ENCODE assay signal across 8 mouse cellular contexts in the genomic region with DNA sequence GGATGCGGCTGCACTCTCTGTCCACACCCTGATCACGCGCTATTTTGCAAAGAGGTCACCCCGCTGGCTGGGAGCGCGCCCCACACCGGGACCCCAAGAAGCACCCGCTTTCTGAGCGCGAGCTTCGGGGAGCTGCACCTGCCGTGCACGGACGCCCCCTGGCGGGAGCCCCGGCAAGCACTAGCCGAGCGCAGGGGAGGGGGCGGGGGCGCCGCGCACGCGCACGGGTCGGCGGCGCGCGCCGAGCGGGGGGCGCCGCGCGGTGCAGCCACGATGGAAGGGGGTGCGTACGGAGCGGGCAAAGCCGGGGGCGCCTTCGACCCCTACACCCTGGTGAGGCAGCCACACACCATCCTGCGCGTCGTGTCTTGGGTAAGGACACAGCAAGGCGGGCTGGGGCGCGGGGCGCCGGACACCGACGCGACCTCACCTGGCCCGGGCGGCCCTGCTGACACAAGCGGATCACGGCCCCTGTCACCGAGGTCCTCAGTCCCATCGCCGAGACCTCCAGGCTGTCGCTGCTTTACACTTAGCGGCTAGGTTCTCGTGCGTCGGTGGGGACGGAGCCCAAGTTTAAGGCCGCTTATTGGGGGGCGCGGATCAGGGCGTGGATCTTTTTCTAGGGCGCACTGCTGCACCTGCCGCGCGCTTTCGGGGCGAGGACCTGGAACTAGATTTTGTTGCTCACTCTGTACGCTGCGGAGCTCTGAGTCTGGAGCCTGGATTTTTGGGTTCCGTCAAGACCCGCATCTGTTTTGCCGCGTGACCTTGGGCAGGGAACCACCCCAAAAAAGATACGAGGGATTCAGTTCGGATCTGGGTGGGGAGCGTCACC. TPM values are rescaled to one million over a fixed set of nuclear protein-coding genes. Genes with fewer than 3 reads are reported as not detected.
DNase-seq lines count a peak whose midpoint lies in the region; ATAC-seq lines count a peak whose summit lies in the region.

A gene (plus strand): TSS at position 214 of the 835 bp plus-strand sequence.
A gene (minus strand): TSS at position 748 of the 835 bp plus-strand sequence.

- H3K4me2 ChIP-seq in hindbrain, embryonic 13.5 days: peak within 1 kb of the TSS; percentile 76

- peak; percentile 57 for ATAC-seq in hindbrain, embryonic 13.5 days (ENCODE audit: low FRiP score)

- H3K36me3 ChIP-seq in hindbrain, embryonic 13.5 days: no peaks in the 10 kb centered on the region

- peak; percentile 76 for DNase-seq in Muller cell, postnatal 12 days (ENCODE audit: inconsistent ontology term)
- peak; percentile 95 for DNase-seq in cerebellum, postnatal 10 days
- DNase-seq in frontal cortex, postnatal 36 days (ENCODE audit: low spot score in 2 of 2): peak; percentile 83 to 86
- peak; percentile 85 to 87 for DNase-seq in layer of hippocampus, postnatal 36 days
- DNase-seq in lung, postnatal 14 days: peak; percentile 80
- DNase-seq in ovary, postnatal 36 days (ENCODE audit: low spot score): peak; percentile 79
- peak; percentile 92 for DNase-seq in thymus, postnatal 14 days

- peak within 1 kb of the TSS; percentile 64 for H3K4me3 ChIP-seq in hindbrain, embryonic 13.5 days

- peaks cover 23% of the 10 kb centered on the region for H3K4me1 ChIP-seq in hindbrain, embryonic 13.5 days (replicated peaks)

- no peaks in the 10 kb centered on the region for H3K9me3 ChIP-seq in hindbrain, embryonic 13.5 days

- H3K27ac ChIP-seq in hindbrain, embryonic 13.5 days: peak within 1 kb of the TSS; percentile 46; the same call in 1 of the 2 replicates

- WGBS in hindbrain, embryonic 13.5 days: under 1% methylated on average over 80 of the region's 86 CpGs

- H3K9ac ChIP-seq in hindbrain, embryonic 13.5 days: peak within 1 kb of the TSS; percentile 87

- H3K27me3 ChIP-seq in hindbrain, embryonic 13.5 days: peaks cover 29% of the 10 kb centered on the region

RNA-seq across cellular contexts. Expression of the first gene that starts in this region (rescaled TPM):
- polyA plus RNA-seq in hindbrain, embryonic 13.5 days (2015; fragmentation: Nextera tagmentation; extraction: Ambion mirVana): 27.9 and 28.3 TPM in 2 replicates
- total RNA-seq in layer of hippocampus, postnatal 36 days (2021): 100 to 1,000 TPM; 341 to 377 TPM

RNA-seq across cellular contexts. Expression of the second gene that starts in this region (rescaled TPM):
- 613 and 622 TPM in 2 replicates for polyA plus RNA-seq in hindbrain, embryonic 13.5 days (2015; fragmentation: Nextera tagmentation; extraction: Ambion mirVana)
- total RNA-seq in layer of hippocampus, postnatal 36 days (2021): 100 to 1,000 TPM; 497 to 547 TPM

Comparison
In these comparisons a context has a peak if more than half of its experiments do, and no peak if none do; other contexts are left out.
1. Peak in every context shown above with its lines: DNase-seq, ATAC-seq, H3K4me3 ChIP-seq and H3K27ac ChIP-seq.